Mouse (Mus musculus) heart, postnatal 14 days (tissue): ENCODE data around the gene Hyal3. TPM values are rescaled to one million over a fixed set of nuclear protein-coding genes. Genes with fewer than 3 reads are reported as not detected.
A peak's percentile ranks its signal among the peaks of the same experiment; 100 is the strongest.

Experiments used
- DNase-seq, 2 experiments: peaks; one replicate each; pipeline ENCODE4 v3.0.0; 2021 to 2022
- intact Hi-C: fragments of 180-260 bp; cut with DNase I; formaldehyde crosslinking; loops from one replicate; pipeline ENCODE4 v1.15.1; 2025
- long read RNA-seq, 2 experiments: library from polyadenylated mRNA; stranded (forward); transcript quantifications; one replicate each; pipeline ENCODE4 v2.0.0; 2021
- total RNA-seq, 2 experiments: library from RNA; stranded (reverse); gene quantifications; 2 replicates each; pipeline ENCODE4 v1.2.3; 2021

Hyal3 gene
- under 1 TPM; 0.31 to 0.49 TPM for total RNA-seq
- long read RNA-seq, experiment 1: 0 reads
- long read RNA-seq, experiment 2, partial matches to known transcripts: 0 of 1 reads
- long read RNA-seq, experiment 2, other reads (novel, unspliced or antisense): 1 of 1 reads

- intact Hi-C loops: no loop called here
- peak; percentile 87 to 91 for DNase-seq
Observed at GRCm38 (mm10) chr9:107580501-107581317, at the start of gene Hyal3. Gene Hyal3 (plus strand): TSS chr9:107580818.

- DNase-seq: peak; percentile 89 to 92
- intact Hi-C loops: no loop called here
Observed at GRCm38 (mm10) chr9:107533791-107534407, 46.7 kb upstream of the Hyal3 start, which contains the start of gene Tmem115. Gene Tmem115 (plus strand): TSS chr9:107533945.

GRCm38 (mm10) chr9:107534408-107535202, 46.0 kb upstream of the Hyal3 start:
- peak; percentile 45 to 56 for DNase-seq

GRCm38 (mm10) chr9:107538231-107538630, 42.4 kb upstream of the Hyal3 start:
- intact Hi-C loops: no loop called here
- DNase-seq: no peak

More at GRCm38 (mm10) chr9:107534408-107535202, 46.0 kb upstream of the Hyal3 start:
- intact Hi-C loops: no loop called here

- intact Hi-C loops: no loop called here
- no peak for DNase-seq
Observed at GRCm38 (mm10) chr9:107538711-107539110, 41.9 kb upstream of the Hyal3 start.

- no peak for DNase-seq
- intact Hi-C loops: loop anchor here (5.0 kb wide), 1 partner anchor 718 kb away; the partner anchor contains the start of gene Dcaf1
Observed at GRCm38 (mm10) chr9:107539940-107540339, 40.7 kb upstream of the Hyal3 start.

GRCm38 (mm10) chr9:107540420-107540819, 40.2 kb upstream of the Hyal3 start:
- intact Hi-C loops: loop anchor here (5.0 kb wide), 1 partner anchor 718 kb away; the partner anchor contains the start of gene Dcaf1
- no peak for DNase-seq

- DNase-seq: no peak
- intact Hi-C loops: loop anchor here (5.0 kb wide), 1 partner anchor 719 kb away; the partner anchor contains the start of gene Dcaf1
Observed at GRCm38 (mm10) chr9:107541005-107541404, 39.6 kb upstream of the Hyal3 start.

GRCm38 (mm10) chr9:107541474-107542351, 38.9 kb upstream of the Hyal3 start, which contains the start of the genes Cyb561d2 and Nprl2:
Gene Cyb561d2 (minus strand): TSS chr9:107542193.
Gene Nprl2 (plus strand): TSS chr9:107542226.
- intact Hi-C loops: loop anchor here (5.0 kb wide), 1 partner anchor 719 kb away; the partner anchor contains the start of gene Dcaf1
- peak; percentile 93 to 95 for DNase-seq

- intact Hi-C loops: loop anchor here (5.0 kb wide), 1 partner anchor 720 kb away; the partner anchor contains the start of gene Dcaf1
Observed at GRCm38 (mm10) chr9:107542352-107542686, 38.3 kb upstream of the Hyal3 start.

GRCm38 (mm10) chr9:107542721-107543120, 37.9 kb upstream of the Hyal3 start:
- DNase-seq: no peak
- intact Hi-C loops: loop anchor here (5.0 kb wide), 1 partner anchor 720 kb away; the partner anchor contains the start of gene Dcaf1

More at GRCm38 (mm10) chr9:107542352-107542686, 38.3 kb upstream of the Hyal3 start:
- DNase-seq: no peak

- intact Hi-C loops: loop anchor here (5.0 kb wide), 1 partner anchor 721 kb away; the partner anchor contains the start of gene Dcaf1
- no peak for DNase-seq
Observed at GRCm38 (mm10) chr9:107543299-107543698, 37.3 kb upstream of the Hyal3 start.

GRCm38 (mm10) chr9:107544196-107544700, 36.4 kb upstream of the Hyal3 start:
- no peak for DNase-seq
- intact Hi-C loops: loop anchor here (5.0 kb wide), 1 partner anchor 722 kb away; the partner anchor contains the start of gene Dcaf1

- intact Hi-C loops: loop anchor here (5.0 kb wide), 1 partner anchor 722 kb away; the partner anchor contains the start of gene Dcaf1
- DNase-seq: no peak
Observed at GRCm38 (mm10) chr9:107544729-107545128, 35.9 kb upstream of the Hyal3 start.

GRCm38 (mm10) chr9:107545199-107545598, 35.4 kb upstream of the Hyal3 start:
- DNase-seq: no peak
- intact Hi-C loops: no loop called here

GRCm38 (mm10) chr9:107545602-107546001, 35.0 kb upstream of the Hyal3 start:
- intact Hi-C loops: no loop called here
- peak; percentile 78 to 86 for DNase-seq

GRCm38 (mm10) chr9:107547026-107547425, 33.6 kb upstream of the Hyal3 start, which contains the start of gene Zmynd10:
Gene Zmynd10 (plus strand): TSS chr9:107547298.
- intact Hi-C loops: no loop called here
- peak; percentile 84 to 90 for DNase-seq

GRCm38 (mm10) chr9:107547957-107548356, 32.7 kb upstream of the Hyal3 start:
- intact Hi-C loops: no loop called here
- no peak for DNase-seq
